Mouse (Mus musculus): ENCODE results near the gene Gm10961. TPM values are rescaled to one million over a fixed set of nuclear protein-coding genes. Genes with fewer than 3 reads are reported as not detected.

Gm10961 gene
- polyA plus RNA-seq, 1 experiment from 2014 or later: not detected

- H3K4me1 ChIP-seq (replicated peaks; ENCODE audit: control insufficient read depth, insufficient read depth, low read length): no peaks in the 10 kb centered on the region
- H3K4me2 ChIP-seq: no peak overlapping the region
- H3K36me3 ChIP-seq (ENCODE audit: control insufficient read depth, insufficient read depth, low read length): no peaks in the 10 kb centered on the region; the same call in 1 of the 2 replicates
- H3K27me3 ChIP-seq (replicated peaks; ENCODE audit: control insufficient read depth, insufficient read depth, low read length): no peaks in the 10 kb centered on the region
- H3K9me3 ChIP-seq (ENCODE audit: control insufficient read depth, low read length): no peaks in the 10 kb centered on the region
- no peak overlapping the region for H3K4me3 ChIP-seq (ENCODE audit: low read depth, low read length)
- no peak overlapping the region for H3K27ac ChIP-seq (ENCODE audit: low read depth, low read length)
- 78% methylated on average over 4 of the region's 4 CpGs for WGBS
- no peak for ATAC-seq (replicated peaks; ENCODE audit: low FRiP score)
- H3K9ac ChIP-seq (ENCODE audit: low read depth, low read length): no peak overlapping the region
- no peak for DNase-seq (ENCODE audit: low spot score)
Measured at GRCm38 (mm10) chr3:107656888-107657287, 25.8 kb downstream of the Gm10961 start.

- DNase-seq (ENCODE audit: low spot score) (no peak), ATAC-seq (replicated peaks; ENCODE audit: low FRiP score) (no peak; the same call in 1 of the 2 replicates)
- Histone ChIP-seq H3K27me3 (replicated peaks; ENCODE audit: control insufficient read depth, insufficient read depth, low read length) (no peaks in the 10 kb centered on the region), H3K27ac (ENCODE audit: low read depth, low read length) (no peak overlapping the region), H3K9ac (ENCODE audit: low read depth, low read length) (no peak overlapping the region), H3K4me1 (replicated peaks; ENCODE audit: control insufficient read depth, insufficient read depth, low read length) (no peaks in the 10 kb centered on the region), H3K4me3 (ENCODE audit: low read depth, low read length) (no peak overlapping the region), H3K36me3 (ENCODE audit: control insufficient read depth, insufficient read depth, low read length) (peaks cover 4% of the 10 kb centered on the region; the same call in 1 of the 2 replicates), H3K9me3 (ENCODE audit: control insufficient read depth, low read length) (no peaks in the 10 kb centered on the region), H3K4me2 (no peak overlapping the region)
- 97% methylated on average over 1 of the region's 1 CpGs for WGBS
Measured at GRCm38 (mm10) chr3:107659000-107659399, 27.9 kb downstream of the Gm10961 start.

- no peaks in the 10 kb centered on the region for H3K4me1 ChIP-seq (replicated peaks; ENCODE audit: control insufficient read depth, insufficient read depth, low read length)
- H3K4me3 ChIP-seq (ENCODE audit: low read depth, low read length): no peak overlapping the region
- H3K4me2 ChIP-seq: no peak overlapping the region
- H3K27ac ChIP-seq (ENCODE audit: low read depth, low read length): no peak overlapping the region
- ATAC-seq (replicated peaks; ENCODE audit: low FRiP score): no peak
- H3K9me3 ChIP-seq (ENCODE audit: control insufficient read depth, low read length): no peaks in the 10 kb centered on the region
- H3K27me3 ChIP-seq (replicated peaks; ENCODE audit: control insufficient read depth, insufficient read depth, low read length): no peaks in the 10 kb centered on the region
- no peak for DNase-seq (ENCODE audit: low spot score)
- peaks cover 38% of the 10 kb centered on the region for H3K36me3 ChIP-seq (ENCODE audit: control insufficient read depth, insufficient read depth, low read length)
- 90% methylated on average over 1 of the region's 1 CpGs for WGBS
- no peak overlapping the region for H3K9ac ChIP-seq (ENCODE audit: low read depth, low read length)
Measured at GRCm38 (mm10) chr3:107664641-107665040, 33.5 kb downstream of the Gm10961 start.

GRCm38 (mm10) chr3:107667426-107667825 lies 36.3 kb downstream of the Gm10961 start:
- no peak for ATAC-seq (replicated peaks; ENCODE audit: low FRiP score)
- H3K36me3 ChIP-seq (ENCODE audit: control insufficient read depth, insufficient read depth, low read length): peaks cover 53% of the 10 kb centered on the region

GRCm38 (mm10) chr3:107668786-107669185 lies 37.7 kb downstream of the Gm10961 start:
- no peak overlapping the region for H3K4me3 ChIP-seq (ENCODE audit: low read depth, low read length)
- H3K9ac ChIP-seq (ENCODE audit: low read depth, low read length): no peak overlapping the region
- H3K4me1 ChIP-seq (replicated peaks; ENCODE audit: control insufficient read depth, insufficient read depth, low read length): no peaks in the 10 kb centered on the region
- DNase-seq (ENCODE audit: low spot score) (no peak), ATAC-seq (replicated peaks; ENCODE audit: low FRiP score) (no peak)
- H3K9me3 ChIP-seq (ENCODE audit: control insufficient read depth, low read length): no peaks in the 10 kb centered on the region
- no peaks in the 10 kb centered on the region for H3K27me3 ChIP-seq (replicated peaks; ENCODE audit: control insufficient read depth, insufficient read depth, low read length)
- H3K36me3 ChIP-seq (ENCODE audit: control insufficient read depth, insufficient read depth, low read length): peaks cover 55% of the 10 kb centered on the region
- no peak overlapping the region for H3K27ac ChIP-seq (ENCODE audit: low read depth, low read length)
- no peak overlapping the region for H3K4me2 ChIP-seq
- 92% methylated on average over 7 of the region's 7 CpGs for WGBS

More at GRCm38 (mm10) chr3:107667426-107667825, 36.3 kb downstream of the Gm10961 start:
- Histone ChIP-seq H3K4me1 (replicated peaks; ENCODE audit: control insufficient read depth, insufficient read depth, low read length) (no peaks in the 10 kb centered on the region), H3K9ac (ENCODE audit: low read depth, low read length) (no peak overlapping the region), H3K9me3 (ENCODE audit: control insufficient read depth, low read length) (no peaks in the 10 kb centered on the region), H3K4me2 (no peak overlapping the region), H3K27me3 (replicated peaks; ENCODE audit: control insufficient read depth, insufficient read depth, low read length) (no peaks in the 10 kb centered on the region), H3K4me3 (ENCODE audit: low read depth, low read length) (no peak overlapping the region), H3K27ac (ENCODE audit: low read depth, low read length) (no peak overlapping the region)
- DNase-seq (ENCODE audit: low spot score): no peak
- WGBS: 87% methylated on average over 6 of the region's 6 CpGs

- ATAC-seq (replicated peaks; ENCODE audit: low FRiP score): no peak
- Histone ChIP-seq H3K4me1 (replicated peaks; ENCODE audit: control insufficient read depth, insufficient read depth, low read length) (no peaks in the 10 kb centered on the region), H3K27me3 (replicated peaks; ENCODE audit: control insufficient read depth, insufficient read depth, low read length) (no peaks in the 10 kb centered on the region), H3K36me3 (ENCODE audit: control insufficient read depth, insufficient read depth, low read length) (peaks cover 60% of the 10 kb centered on the region), H3K27ac (ENCODE audit: low read depth, low read length) (no peak overlapping the region), H3K9me3 (ENCODE audit: control insufficient read depth, low read length) (no peaks in the 10 kb centered on the region), H3K4me3 (ENCODE audit: low read depth, low read length) (no peak overlapping the region), H3K4me2 (no peak overlapping the region), H3K9ac (ENCODE audit: low read depth, low read length) (no peak overlapping the region)
- DNase-seq (ENCODE audit: low spot score): no peak
- WGBS: 67% methylated on average over 4 of the region's 4 CpGs
Measured at GRCm38 (mm10) chr3:107670500-107670899, 39.4 kb downstream of the Gm10961 start.

DNA sequence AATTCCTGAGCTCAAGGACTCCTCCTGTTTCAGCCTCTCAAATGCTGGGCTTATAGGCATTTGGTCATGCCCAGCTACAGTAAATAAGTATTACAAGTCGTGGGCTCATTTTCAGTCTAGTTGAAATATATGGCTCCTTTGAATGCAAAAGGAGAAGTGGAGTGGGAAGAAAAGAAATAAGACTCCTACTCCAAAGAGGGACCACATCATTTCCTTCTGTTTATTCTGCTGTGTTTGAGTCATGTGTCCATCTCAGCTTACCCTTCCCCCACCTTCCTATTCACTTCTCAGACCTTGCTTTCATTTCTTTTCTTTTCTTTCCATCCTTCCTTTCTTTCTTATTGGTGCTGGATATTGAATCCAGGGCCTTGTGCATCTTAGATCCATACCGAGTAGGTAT lies 40.4 kb downstream of the Gm10961 start:
- DNase-seq (ENCODE audit: low spot score): no peak
- WGBS: 82% methylated on average over 2 of the region's 2 CpGs
- Histone ChIP-seq H3K4me2 (no peak overlapping the region), H3K4me3 (ENCODE audit: low read depth, low read length) (no peak overlapping the region), H3K27me3 (replicated peaks; ENCODE audit: control insufficient read depth, insufficient read depth, low read length) (no peaks in the 10 kb centered on the region), H3K4me1 (replicated peaks; ENCODE audit: control insufficient read depth, insufficient read depth, low read length) (no peaks in the 10 kb centered on the region), H3K9ac (ENCODE audit: low read depth, low read length) (no peak overlapping the region), H3K9me3 (ENCODE audit: control insufficient read depth, low read length) (no peaks in the 10 kb centered on the region), H3K27ac (ENCODE audit: low read depth, low read length) (no peak overlapping the region), H3K36me3 (ENCODE audit: control insufficient read depth, insufficient read depth, low read length) (peaks cover 55% of the 10 kb centered on the region)
- no peak for ATAC-seq (replicated peaks; ENCODE audit: low FRiP score)

DNA sequence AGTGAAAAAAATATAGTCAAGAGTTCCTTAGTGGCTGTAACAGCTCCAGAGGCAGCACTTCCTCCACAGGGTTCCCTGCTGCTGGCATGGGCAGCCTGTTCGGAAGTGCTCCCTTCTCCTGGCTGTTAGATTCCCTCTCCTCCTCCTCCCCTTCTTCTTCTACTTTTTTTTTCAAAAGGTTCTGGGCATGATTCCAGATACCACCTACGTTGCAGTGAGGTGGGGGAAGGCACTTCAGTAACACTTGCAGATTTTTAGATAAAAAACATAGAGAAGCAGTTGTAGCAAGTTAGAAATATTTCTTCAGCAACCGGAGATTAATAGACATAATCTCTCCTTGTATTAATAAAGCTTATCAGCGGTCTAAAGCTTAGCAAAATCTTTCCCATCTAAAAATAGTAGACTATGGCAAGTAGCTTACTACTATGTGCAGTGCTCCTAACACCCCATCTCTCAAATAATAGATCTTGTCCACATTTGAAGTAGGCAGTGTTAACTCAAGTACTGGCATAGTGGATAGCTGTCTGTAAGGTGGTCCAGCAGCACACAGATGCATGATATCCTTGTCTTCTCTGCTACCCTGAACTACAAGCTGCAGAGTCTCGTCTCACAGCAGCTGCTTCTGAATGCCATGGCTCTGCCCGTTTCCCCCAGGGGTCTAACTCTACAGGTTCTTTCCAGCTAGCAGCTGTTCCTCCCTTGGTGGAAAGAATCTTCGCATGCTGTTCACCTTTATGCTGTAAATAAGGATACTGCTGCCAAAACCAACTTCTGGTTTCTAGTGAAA lies 49.9 kb downstream of the Gm10961 start:
- H3K4me3 ChIP-seq (ENCODE audit: low read depth, low read length): no peak overlapping the region
- H3K4me2 ChIP-seq: no peak overlapping the region
- no peak for DNase-seq (ENCODE audit: low spot score)
- no peak for ATAC-seq (replicated peaks; ENCODE audit: low FRiP score)
- H3K4me1 ChIP-seq (replicated peaks; ENCODE audit: control insufficient read depth, insufficient read depth, low read length): peaks cover 4% of the 10 kb centered on the region; the same call in 1 of the 2 replicates
- H3K27me3 ChIP-seq (replicated peaks; ENCODE audit: control insufficient read depth, insufficient read depth, low read length): no peaks in the 10 kb centered on the region
- no peak overlapping the region for H3K9ac ChIP-seq (ENCODE audit: low read depth, low read length)
- WGBS: 69% methylated on average over 7 of the region's 7 CpGs
- no peaks in the 10 kb centered on the region for H3K9me3 ChIP-seq (ENCODE audit: control insufficient read depth, low read length)
- H3K36me3 ChIP-seq (ENCODE audit: control insufficient read depth, insufficient read depth, low read length): peaks cover 4% of the 10 kb centered on the region; the same call in 1 of the 2 replicates
- H3K27ac ChIP-seq (ENCODE audit: low read depth, low read length): no peak overlapping the region
